Mouse (Mus musculus) macrophage (primary cell): ENCODE results near the gene Snca. TPM values are rescaled to one million over a fixed set of nuclear protein-coding genes. Genes with fewer than 3 reads are reported as not detected.
"Not testable (repeated sequence)": the region's sequence is repeated elsewhere in the genome, so short reads cannot be mapped to it uniquely, and the experiment has no call there.

Source experiments
- H3K27ac ChIP-seq: fragments of 350-480 bp; formaldehyde crosslinking; 2 replicates; pipeline ENCODE4 v1.9.0; 2021
- H3K36me3 ChIP-seq: fragments of 350-480 bp; formaldehyde crosslinking; 2 replicates; pipeline ENCODE4 v1.9.0; 2021; ENCODE audit errors: inconsistent target
- H3K4me3 ChIP-seq: fragments of 350-480 bp; formaldehyde crosslinking; 2 replicates; pipeline ENCODE4 v1.9.0; 2021; ENCODE audit errors: inconsistent target
- H3K79me2 ChIP-seq: fragments of 350-480 bp; formaldehyde crosslinking; 2 replicates; pipeline ENCODE4 v1.9.0; 2021; ENCODE audit errors: inconsistent target
- WGBS: methylation state at CpG from one replicate; pipeline ENCODE4 v1.1.7; 2026; ENCODE audit warnings: inconsistent platforms; ENCODE audit not compliant: missing documents; 5-methylcytosine and 5-hydroxymethylcytosine counted together
- polyA plus RNA-seq: library from polyadenylated mRNA; stranded (reverse); fragments of 250-400 nt; gene quantifications from 3 replicates; pipeline ENCODE4 v1.2.4, GENCODE M21; 2018; ENCODE audit warnings: inconsistent platforms

Gene Snca
- polyA plus RNA-seq, 1 experiment from 2014 or later = 0.63 TPM

DNA sequence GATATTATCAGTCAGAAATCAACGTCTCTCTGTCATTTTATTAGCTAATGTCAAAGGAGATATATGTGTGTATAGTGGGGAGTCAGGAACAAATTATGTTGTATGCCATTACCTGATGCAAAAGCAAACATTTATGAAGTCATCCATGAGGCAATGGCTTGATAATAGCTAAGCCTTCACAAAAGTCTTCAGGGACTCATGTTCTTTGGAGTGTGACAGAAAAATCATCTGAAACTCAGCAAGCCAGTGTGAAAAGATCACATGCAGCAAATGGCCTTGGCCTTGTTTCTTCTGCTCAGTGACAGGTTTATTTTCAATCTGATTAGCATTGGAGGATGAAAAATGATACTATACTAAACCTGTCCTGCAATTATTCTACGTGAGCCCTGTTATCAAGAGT, 67.9 kb downstream of the Snca start:
- Histone ChIP-seq H3K4me3 (no peak overlapping the region), H3K79me2 (no peaks in the 10 kb centered on the region), H3K27ac (no peak overlapping the region), H3K36me3 (no peaks in the 10 kb centered on the region)
- WGBS = 85% methylated on average over 2 of the region's 2 CpGs

DNA sequence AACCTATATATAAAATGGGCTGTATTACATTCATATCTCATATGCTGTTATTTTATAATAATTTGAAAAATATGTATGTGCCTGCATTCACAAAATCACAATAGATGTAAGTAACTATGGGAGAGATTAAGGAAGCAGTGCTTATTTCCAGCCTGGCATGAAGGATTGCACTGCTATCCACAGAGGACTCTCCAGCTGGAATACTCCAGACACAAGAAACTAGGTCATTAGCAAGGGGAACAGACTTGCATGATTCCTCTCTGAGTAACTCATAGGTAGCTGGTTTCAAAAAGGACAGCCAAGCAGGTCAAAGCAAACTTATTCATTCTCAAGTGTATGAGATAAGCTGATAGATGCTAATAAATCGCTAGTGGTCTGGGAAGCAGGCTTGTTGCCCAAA, 74.7 kb downstream of the Snca start:
- H3K36me3 ChIP-seq = no peaks in the 10 kb centered on the region
- H3K4me3 ChIP-seq = no peak overlapping the region
- H3K79me2 ChIP-seq = no peaks in the 10 kb centered on the region
- 79% methylated on average over 1 of the region's 1 CpGs for WGBS
- H3K27ac ChIP-seq = no peak overlapping the region

DNA sequence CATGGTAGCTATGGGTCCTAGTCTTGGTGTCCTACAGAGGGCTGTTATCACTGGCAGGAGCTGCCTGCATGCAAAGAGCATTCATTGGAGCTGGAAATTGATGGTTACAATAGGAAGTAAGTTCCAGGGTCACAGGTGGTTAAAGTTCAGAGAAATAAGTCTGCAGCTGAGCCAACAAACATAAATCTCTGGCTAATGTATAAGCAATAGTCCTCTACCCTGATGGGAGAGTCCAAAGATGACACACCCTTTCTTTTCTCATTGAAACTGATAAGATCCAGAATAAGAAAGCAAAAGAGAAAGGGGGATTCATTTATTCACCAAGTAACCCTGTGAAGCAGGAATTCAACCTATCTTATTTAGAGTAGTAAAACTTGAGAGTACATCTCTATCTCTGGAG, 83.7 kb downstream of the Snca start:
- Histone ChIP-seq H3K36me3 (no peaks in the 10 kb centered on the region), H3K79me2 (no peaks in the 10 kb centered on the region)

DNA sequence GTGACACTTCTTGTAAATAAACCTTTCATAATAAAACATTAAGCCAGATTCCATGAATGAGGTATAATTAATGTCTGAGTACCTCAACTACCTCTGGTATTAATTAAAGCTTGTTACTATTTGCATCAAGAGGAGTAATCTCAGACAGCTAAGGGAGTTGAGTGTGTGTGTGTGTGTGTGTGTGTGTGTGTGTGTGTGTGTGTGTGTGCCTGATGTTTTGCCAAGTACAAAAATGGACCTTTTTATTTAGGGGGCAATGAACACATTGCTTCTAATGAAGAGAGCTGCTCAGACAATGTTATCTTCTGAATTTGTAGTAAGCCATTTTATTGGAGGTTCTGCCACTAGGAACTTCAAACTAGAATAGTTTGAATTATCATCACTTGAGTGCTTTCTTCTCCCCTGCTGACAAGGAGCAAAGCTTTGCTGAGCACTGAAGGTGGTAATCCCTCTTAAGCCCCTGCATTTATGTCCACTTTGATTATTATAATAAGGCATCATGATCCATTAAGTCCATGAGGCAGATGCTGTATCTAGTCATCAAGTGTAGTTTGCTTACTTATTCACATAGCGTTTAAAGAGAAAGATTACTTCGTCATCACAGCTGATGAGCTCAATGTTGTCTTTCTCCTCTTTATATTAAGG, 88.1 kb downstream of the Snca start:
- no peak overlapping the region for H3K4me3 ChIP-seq
- 92% methylated on average over 2 of the region's 2 CpGs for WGBS

More for the DNA sequence above, 83.7 kb downstream of the Snca start:
- Histone ChIP-seq H3K4me3 (no peak overlapping the region), H3K27ac (no peak overlapping the region)

DNA sequence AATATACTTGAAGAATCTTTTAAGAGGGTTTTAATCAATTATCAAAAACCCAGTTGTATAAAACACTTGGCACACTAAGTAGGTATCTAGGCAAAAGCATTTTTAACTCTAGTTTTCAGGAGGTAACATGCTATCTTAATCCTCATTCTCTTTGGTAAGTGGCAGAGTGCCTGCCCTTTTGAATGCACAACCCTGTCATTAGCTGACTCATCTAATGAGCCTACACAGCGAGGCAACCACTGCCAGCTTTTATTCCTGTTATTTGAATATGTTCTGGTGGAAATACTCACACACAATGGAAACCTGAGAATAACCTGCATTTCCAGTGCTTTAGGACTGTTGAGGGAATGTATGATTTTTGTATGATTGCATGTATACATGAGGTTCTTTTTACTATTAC, 89.9 kb downstream of the Snca start:
- Histone ChIP-seq H3K4me3 (no peak overlapping the region), H3K27ac (no peak overlapping the region), H3K36me3 (no peaks in the 10 kb centered on the region), H3K79me2 (no peaks in the 10 kb centered on the region)
- 64% methylated on average over 1 of the region's 1 CpGs for WGBS

More for the DNA sequence above, 88.1 kb downstream of the Snca start:
- Histone ChIP-seq H3K79me2 (no peaks in the 10 kb centered on the region), H3K36me3 (no peaks in the 10 kb centered on the region), H3K27ac (no peak overlapping the region)

DNA sequence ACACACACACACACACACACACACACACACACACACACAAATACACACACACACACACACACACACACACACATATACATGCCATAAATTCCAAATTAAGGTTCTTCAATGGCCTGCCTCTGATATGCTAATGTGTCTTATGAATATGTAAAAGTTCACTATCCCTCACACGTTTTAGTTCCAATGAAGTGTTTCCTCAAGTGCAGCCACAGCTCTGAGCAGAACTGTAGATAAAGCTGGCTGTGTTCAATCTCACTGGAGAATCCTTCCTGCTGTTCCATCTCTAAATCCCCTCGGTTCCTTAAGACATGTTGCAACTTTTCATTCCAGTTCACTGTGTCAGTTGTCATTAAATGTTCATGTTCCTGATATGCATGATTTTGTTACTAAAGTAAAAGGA, 98.5 kb downstream of the Snca start:
- no peak overlapping the region for H3K27ac ChIP-seq
- no peaks in the 10 kb centered on the region for H3K79me2 ChIP-seq
- H3K36me3 ChIP-seq = no peaks in the 10 kb centered on the region
- H3K4me3 ChIP-seq = no peak overlapping the region
- WGBS = 43% methylated on average over 2 of the region's 2 CpGs

DNA sequence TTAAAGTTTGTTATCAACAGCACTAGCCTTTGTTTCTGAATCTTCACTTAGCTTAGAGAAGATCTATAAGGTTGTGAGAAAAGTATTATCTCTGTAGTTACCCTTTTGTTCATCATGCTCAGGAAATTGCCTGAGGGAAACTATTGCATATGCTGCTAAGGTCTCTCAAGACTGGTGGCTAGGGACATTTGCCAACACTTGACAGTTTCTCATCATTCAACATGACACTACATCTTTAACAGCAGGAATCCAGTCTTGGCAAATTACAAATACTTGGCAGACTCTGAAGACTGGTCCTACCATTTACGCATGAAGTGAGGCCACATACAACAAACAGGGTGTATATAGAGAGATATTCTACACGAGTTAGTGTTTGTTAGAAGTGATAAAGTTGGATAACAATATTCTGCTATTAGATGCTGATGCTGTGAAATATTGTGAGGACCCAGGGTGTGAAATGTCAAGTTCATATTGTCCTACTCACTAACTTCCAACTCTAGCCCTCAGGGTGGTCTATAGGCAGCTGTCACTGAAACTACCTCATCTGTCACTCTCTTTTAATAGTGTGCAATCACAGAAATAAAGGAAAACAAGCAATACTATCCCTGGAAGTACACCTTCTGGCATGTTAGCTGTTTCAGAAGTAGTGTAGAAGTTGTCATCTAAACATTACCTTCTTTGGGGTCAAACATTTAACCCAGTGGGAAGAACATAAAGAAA, 105.4 kb downstream of the Snca start:
- 100% methylated on average over 1 of the region's 2 CpGs for WGBS
- Histone ChIP-seq H3K79me2 (no peaks in the 10 kb centered on the region), H3K4me3 (no peak overlapping the region), H3K36me3 (no peaks in the 10 kb centered on the region), H3K27ac (no peak overlapping the region)

DNA sequence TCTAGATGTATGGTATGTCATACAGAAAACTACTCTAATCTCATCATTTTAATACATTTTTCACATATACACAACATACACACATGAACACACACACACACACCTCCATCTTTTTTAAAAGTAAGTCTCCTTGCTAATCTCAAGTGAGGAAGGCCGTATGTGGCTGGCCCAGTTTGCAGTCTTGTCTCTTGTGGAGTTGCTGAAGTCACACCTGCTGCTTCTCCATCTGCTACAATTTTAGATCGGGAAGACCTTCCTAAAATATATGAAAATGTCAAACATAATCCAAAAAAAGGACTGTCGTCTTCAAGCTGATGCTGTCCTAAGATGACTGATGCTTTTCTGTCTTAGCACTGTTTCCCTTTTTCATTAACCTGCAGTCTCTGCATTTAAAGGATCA, 112.1 kb downstream of the Snca start:
- H3K4me3 ChIP-seq = no peak overlapping the region
- WGBS = 96% methylated on average over 3 of the region's 3 CpGs
- no peaks in the 10 kb centered on the region for H3K36me3 ChIP-seq
- no peak overlapping the region for H3K27ac ChIP-seq
- H3K79me2 ChIP-seq = no peaks in the 10 kb centered on the region

DNA sequence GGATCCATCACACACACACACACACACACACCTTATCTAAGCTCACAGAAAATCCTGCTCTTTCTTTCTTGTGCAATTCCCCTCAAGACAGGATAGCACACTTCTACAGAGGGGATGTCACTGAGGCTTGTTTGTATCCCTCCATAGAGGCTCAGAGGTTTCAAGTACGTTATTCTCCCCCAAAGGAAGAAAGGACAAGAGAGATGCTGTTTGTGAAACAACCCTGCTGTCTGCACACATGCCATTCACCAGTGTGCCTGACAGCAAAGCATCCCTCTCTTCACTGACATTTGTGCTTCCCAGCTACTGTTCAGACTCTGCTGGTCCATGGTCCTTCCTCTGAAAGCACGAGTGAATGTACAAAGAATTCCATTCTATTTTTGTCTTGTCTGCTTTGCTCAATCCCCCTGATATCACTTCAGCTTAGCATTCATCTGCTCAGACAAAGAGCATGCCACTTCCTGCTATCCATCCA, 119.6 kb downstream of the Snca start:
- Histone ChIP-seq H3K79me2 (no peaks in the 10 kb centered on the region), H3K4me3 (no peak overlapping the region), H3K27ac (no peak overlapping the region), H3K36me3 (no peaks in the 10 kb centered on the region)
- WGBS = 41% methylated on average over 2 of the region's 2 CpGs

DNA sequence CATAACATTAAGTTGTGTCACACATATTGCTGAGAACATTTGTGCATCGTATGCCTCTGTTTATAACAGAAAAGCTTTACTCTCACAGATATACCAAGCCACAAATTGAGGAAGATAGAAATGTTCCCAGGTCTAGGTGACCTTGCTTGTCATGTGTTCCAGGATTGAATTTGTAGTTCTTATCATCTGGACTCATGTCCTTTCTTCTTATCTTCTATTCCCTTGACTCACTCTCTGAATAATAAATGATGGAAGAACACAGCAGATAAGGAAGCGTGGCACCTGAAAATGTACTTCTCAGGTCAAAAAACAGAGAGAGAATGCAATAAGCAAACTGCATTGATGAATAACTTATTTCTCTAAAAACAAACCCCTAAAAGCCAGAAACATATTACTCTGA, 131.6 kb downstream of the Snca start:
- Histone ChIP-seq H3K36me3 (no peaks in the 10 kb centered on the region), H3K79me2 (no peaks in the 10 kb centered on the region), H3K27ac (no peak overlapping the region), H3K4me3 (no peak overlapping the region)
- 82% methylated on average over 2 of the region's 2 CpGs for WGBS

DNA sequence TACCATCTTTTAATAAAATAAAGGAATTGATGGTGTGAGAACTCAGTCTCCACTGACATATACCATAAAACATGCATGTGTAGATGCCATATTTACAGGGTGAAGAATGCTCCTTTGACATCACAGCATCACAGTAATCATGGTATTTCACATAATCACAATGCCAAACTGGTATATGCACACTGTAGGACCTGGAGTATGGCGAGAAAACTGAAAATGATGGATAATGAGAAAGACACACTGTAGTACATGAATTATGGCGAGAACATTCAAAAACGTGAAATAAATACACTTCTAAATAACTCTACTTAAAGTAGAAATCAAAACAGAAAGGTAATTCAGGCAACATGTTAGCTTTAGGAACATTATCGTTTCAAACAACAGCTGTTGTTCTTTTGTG, 142.6 kb downstream of the Snca start:
- H3K79me2 ChIP-seq, H3K27ac ChIP-seq, H3K4me3 ChIP-seq, H3K36me3 ChIP-seq: not testable (repeated sequence)
- WGBS = 72% methylated on average over 4 of the region's 4 CpGs

DNA sequence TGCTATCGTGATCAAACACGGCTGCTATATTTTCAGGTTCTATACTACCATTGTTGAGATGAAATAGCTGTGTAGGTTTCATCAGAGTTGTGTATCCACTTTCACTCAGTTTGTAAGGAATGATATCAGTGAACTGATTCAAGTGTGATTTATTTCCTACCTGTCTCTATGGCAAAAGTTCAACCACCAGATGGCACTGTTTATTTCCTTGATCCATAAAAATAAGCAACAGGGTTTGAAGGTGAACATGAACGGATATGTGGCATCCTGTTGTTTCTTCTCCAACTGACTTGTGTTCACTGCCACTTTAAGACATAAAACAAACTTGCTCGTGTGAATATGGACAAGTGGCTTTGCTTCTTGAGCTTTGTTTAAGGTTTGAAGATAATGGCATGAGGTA, 147.4 kb downstream of the Snca start:
- 24% methylated on average over 4 of the region's 4 CpGs for WGBS
- Histone ChIP-seq H3K36me3 (no peaks in the 10 kb centered on the region), H3K4me3 (no peak overlapping the region), H3K27ac (no peak overlapping the region), H3K79me2 (no peaks in the 10 kb centered on the region)

Other genes with a start within 250 kb of the Snca start
- 0.15 to 0.40 TPM in 2 of 3 replicates, not detected in the other for gene Mmrn1, start 95.1 kb upstream of the Snca start, polyA plus RNA-seq